Mouse (Mus musculus) liver, embryonic 16.5 days (tissue): Measurements from ENCODE around the gene Crip1. TPM values are rescaled to one million over a fixed set of nuclear protein-coding genes. Genes with fewer than 3 reads are reported as not detected.
A peak's percentile ranks its signal among the peaks of the same experiment; 100 is the strongest.

Experiments
- ATAC-seq: fragments of 200-750 bp; cut with Nextera tagmentation; 2 replicates; pipeline ENCODE4 v1.8.0; 2017; ENCODE audit warnings: low read depth, mild to moderate bottlenecking, moderate number of reproducible peaks, moderate library complexity
- H3K27ac ChIP-seq: fragments of 300-500 bp; sonication (generic); 2 replicates; pipeline ENCODE4 v1.5.1; 2014; ENCODE audit warnings: mild to moderate bottlenecking, low read length
- H3K27me3 ChIP-seq: fragments of 300-500 bp; sonication (generic); 2 replicates; pipeline ENCODE4 v1.6.1; 2014; ENCODE audit warnings: low read depth, low read length, mixed read lengths; ENCODE audit not compliant: control insufficient read depth, insufficient read depth
- H3K36me3 ChIP-seq: fragments of 300-500 bp; sonication (generic); 2 replicates; pipeline ENCODE4 v1.6.1; 2014; ENCODE audit warnings: mild to moderate bottlenecking; ENCODE audit not compliant: control insufficient read depth, insufficient read depth
- H3K4me1 ChIP-seq: fragments of 300-500 bp; sonication (generic); 2 replicates; pipeline ENCODE4 v1.6.1; 2014; ENCODE audit warnings: low read depth, low read length, mixed read lengths; ENCODE audit not compliant: control insufficient read depth
- H3K4me2 ChIP-seq: fragments of 300-500 bp; sonication (generic); 2 replicates; pipeline ENCODE4 v1.6.1; 2014; ENCODE audit warnings: low read depth, low read length, mixed read lengths
- H3K4me3 ChIP-seq: fragments of 300-500 bp; sonication (generic); 2 replicates; pipeline ENCODE4 v1.5.1; 2014; ENCODE audit warnings: low read depth, mild to moderate bottlenecking, low read length
- H3K9ac ChIP-seq: fragments of 300-500 bp; sonication (generic); 2 replicates; pipeline ENCODE4 v1.6.1; 2014; ENCODE audit warnings: low read depth, low read length
- H3K9me3 ChIP-seq: fragments of 300-500 bp; sonication (generic); replicated peaks from 2 replicates; pipeline ENCODE4 v1.6.1; 2016; ENCODE audit warnings: low read length; ENCODE audit not compliant: control insufficient read depth
- WGBS: fragments of 180-500 bp; shearing (Covaris S2); extraction: QIAGEN DNeasy Blood & Tissue Kit; methylation state at CpG from one replicate; pipeline ENCODE4 v1.1.7; 2014; ENCODE audit not compliant: insufficient replicate concordance; 5-methylcytosine and 5-hydroxymethylcytosine counted together
- polyA plus RNA-seq: library from polyadenylated mRNA; unstranded; fragments of >200 nt; fragmentation: Nextera tagmentation; extraction: Ambion mirVana; gene quantifications from 2 replicates; pipeline ENCODE4 v1.2.1, GENCODE M21; 2015

The Crip1 gene
- polyA plus RNA-seq, 1 experiment from 2014 or later, result 102 TPM

GRCm38 (mm10) chr12:113136492-113137020, 9.6 kb upstream of the Crip1 start:
- Histone ChIP-seq H3K9me3 (no peaks in the 10 kb centered on the region), H3K4me3 (no peak overlapping the region), H3K36me3 (peaks cover 23% of the 10 kb centered on the region), H3K9ac (no peak overlapping the region), H3K4me1 (peaks cover 22% of the 10 kb centered on the region), H3K27ac (no peak overlapping the region), H3K4me2 (no peak overlapping the region), H3K27me3 (peaks cover 16% of the 10 kb centered on the region)
- ATAC-seq, result no peak
- 78% methylated on average over 17 of the region's 17 CpGs for whole genome bisulfite sequencing

DNA sequence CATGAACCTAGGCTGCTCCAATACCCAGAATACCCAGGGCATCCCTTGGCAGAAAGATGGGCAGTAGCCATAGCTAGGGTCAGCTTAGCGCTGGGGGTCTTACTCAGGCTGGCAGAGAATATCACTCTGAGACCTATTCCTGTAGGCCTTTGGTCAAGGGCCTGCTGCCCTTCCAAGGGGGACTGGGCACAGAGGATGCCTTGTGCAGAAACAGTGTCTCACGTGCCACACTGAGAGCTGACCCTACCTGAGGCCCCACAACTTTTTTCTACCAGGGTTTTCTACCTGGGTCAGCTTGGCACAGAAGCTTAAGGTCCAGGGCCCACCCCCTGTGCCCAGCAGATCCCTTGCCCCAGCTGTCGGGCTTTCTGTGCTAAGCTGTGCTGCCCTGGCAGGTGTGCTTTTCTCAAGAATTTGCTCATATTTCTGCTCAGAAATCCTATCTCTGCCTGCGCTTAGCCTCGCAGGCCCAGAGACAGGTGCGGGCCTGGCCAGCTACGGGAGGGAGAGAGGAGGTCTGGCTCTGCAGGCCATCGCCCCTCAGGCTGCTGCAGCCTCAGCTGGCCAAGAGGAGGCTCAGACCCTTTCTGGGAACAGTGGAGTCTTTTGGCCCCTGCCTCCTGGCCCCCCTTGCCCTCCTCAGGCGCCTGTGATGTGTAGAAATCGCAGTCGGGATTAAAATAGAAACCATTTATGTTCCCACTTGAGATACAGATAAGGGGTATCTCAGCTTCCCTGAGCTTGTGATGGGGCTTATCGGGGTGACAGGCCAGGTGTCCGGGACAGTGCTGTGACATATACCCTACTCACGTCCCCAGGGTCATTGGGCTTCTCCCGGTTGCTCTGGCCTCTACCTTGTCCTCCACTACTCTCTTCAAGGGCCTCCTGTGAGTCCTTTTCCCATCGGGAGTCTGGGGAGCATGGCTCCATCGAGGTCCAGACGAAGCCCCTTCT, 8.6 kb upstream of the Crip1 start:
- peaks cover 14% of the 10 kb centered on the region for H3K36me3 ChIP-seq
- no peak for ATAC-seq

GRCm38 (mm10) chr12:113138291-113138690, 7.8 kb upstream of the Crip1 start:
- Histone ChIP-seq H3K4me2 (no peak overlapping the region), H3K9me3 (no peaks in the 10 kb centered on the region), H3K27me3 (peaks cover 33% of the 10 kb centered on the region), H3K4me1 (peaks cover 29% of the 10 kb centered on the region), H3K9ac (no peak overlapping the region), H3K36me3 (peaks cover 13% of the 10 kb centered on the region), H3K4me3 (no peak overlapping the region), H3K27ac (no peak overlapping the region)
- ATAC-seq, result no peak
- WGBS, result 68% methylated on average over 6 of the region's 6 CpGs

More for the DNA sequence above, 8.6 kb upstream of the Crip1 start:
- H3K4me2 ChIP-seq, result no peak overlapping the region
- no peak overlapping the region for H3K27ac ChIP-seq
- WGBS, result 74% methylated on average over 18 of the region's 18 CpGs
- H3K4me3 ChIP-seq, result no peak overlapping the region
- no peaks in the 10 kb centered on the region for H3K9me3 ChIP-seq
- no peak overlapping the region for H3K9ac ChIP-seq
- H3K27me3 ChIP-seq, result peaks cover 26% of the 10 kb centered on the region
- H3K4me1 ChIP-seq, result peaks cover 23% of the 10 kb centered on the region

GRCm38 (mm10) chr12:113138901-113139864, 6.9 kb upstream of the Crip1 start:
- Histone ChIP-seq H3K4me1 (peaks cover 29% of the 10 kb centered on the region), H3K4me2 (peak overlapping the region; percentile 96), H3K4me3 (peak overlapping the region; percentile 73), H3K9me3 (no peaks in the 10 kb centered on the region), H3K36me3 (peaks cover 5% of the 10 kb centered on the region), H3K9ac (peak overlapping the region; percentile 68; the same call in 1 of the 2 replicates), H3K27me3 (peaks cover 39% of the 10 kb centered on the region), H3K27ac (no peak overlapping the region)
- 59% methylated on average over 11 of the region's 11 CpGs for WGBS
- no peak for ATAC-seq

GRCm38 (mm10) chr12:113139908-113140615, 6.1 kb upstream of the Crip1 start, which contains the start of gene Crip2:
Crip2 (plus strand) TSS chr12:113140236.
- H3K27ac ChIP-seq, result peak within 1 kb of the TSS; percentile 46
- under 1% methylated on average over 66 of the region's 68 CpGs for WGBS
- ATAC-seq, result peak; percentile 89

GRCm38 (mm10) chr12:113140616-113141411, 5.3 kb upstream of the Crip1 start:
- Histone ChIP-seq H3K9ac (peak overlapping the region; percentile 68), H3K4me3 (peak overlapping the region; percentile 73), H3K36me3 (peaks cover 5% of the 10 kb centered on the region; the same call in 1 of the 2 replicates), H3K4me1 (peaks cover 29% of the 10 kb centered on the region), H3K4me2 (peak overlapping the region; percentile 96), H3K9me3 (no peaks in the 10 kb centered on the region), H3K27ac (peak overlapping the region; percentile 46), H3K27me3 (peaks cover 39% of the 10 kb centered on the region)
- 2% methylated on average over 49 of the region's 49 CpGs for WGBS
- ATAC-seq, result peak; percentile 65

More at GRCm38 (mm10) chr12:113139908-113140615, 6.1 kb upstream of the Crip1 start, which contains the start of gene Crip2:
- Histone ChIP-seq H3K4me1 (peaks cover 29% of the 10 kb centered on the region), H3K36me3 (peaks cover 5% of the 10 kb centered on the region; the same call in 1 of the 2 replicates), H3K9me3 (no peaks in the 10 kb centered on the region), H3K4me2 (peak within 1 kb of the TSS; percentile 96), H3K9ac (peak within 1 kb of the TSS; percentile 68), H3K4me3 (peak within 1 kb of the TSS; percentile 73), H3K27me3 (peaks cover 39% of the 10 kb centered on the region)

GRCm38 (mm10) chr12:113141531-113141973, 4.6 kb upstream of the Crip1 start:
- Histone ChIP-seq H3K27me3 (peaks cover 41% of the 10 kb centered on the region), H3K9ac (peak overlapping the region; percentile 68; the same call in 1 of the 2 replicates), H3K9me3 (no peaks in the 10 kb centered on the region), H3K4me3 (peak overlapping the region; percentile 73), H3K4me1 (peaks cover 36% of the 10 kb centered on the region), H3K36me3 (no peaks in the 10 kb centered on the region), H3K27ac (peak overlapping the region; percentile 70), H3K4me2 (peak overlapping the region; percentile 96)
- WGBS, result 35% methylated on average over 8 of the region's 8 CpGs
- ATAC-seq, result no peak
